ENCODE assay signal across 9 mouse cellular contexts in the genomic region with DNA sequence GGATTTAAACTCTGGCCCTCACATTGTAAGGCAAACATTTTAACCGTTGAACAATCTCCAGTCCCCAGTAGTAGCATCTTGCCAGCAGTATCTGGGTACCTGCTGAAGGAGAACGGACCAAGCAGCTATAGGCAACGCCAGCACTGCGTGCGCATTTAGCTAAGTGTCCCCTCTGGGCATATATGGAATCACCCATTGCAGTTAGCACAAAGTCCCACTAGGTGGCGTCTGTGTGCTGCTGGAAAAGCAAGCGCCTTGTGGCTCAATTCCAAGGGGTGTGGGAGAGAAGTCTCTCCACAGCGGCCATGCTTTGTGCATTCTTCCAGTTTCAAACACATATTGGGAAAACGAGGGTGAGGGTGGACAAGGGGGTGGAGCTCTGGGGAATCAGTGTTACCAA. TPM values are rescaled to one million over a fixed set of nuclear protein-coding genes. Genes with fewer than 3 reads are reported as not detected.
DNase-seq lines count a peak whose midpoint lies in the region; ATAC-seq and TF ChIP-seq lines count a peak whose summit lies in the region.
"Had no signal": no experiment of that assay in that cellular context is flagged by ENCODE, and none has a peak within 500 bp of the region (broad histone marks: within the 10 kb centered on the region; RNA-seq: fewer than 3 reads in every experiment).

No protein-coding gene starts in this region.

- peak overlapping the region; percentile 9; the same call in 1 of the 2 replicates for H3K4me2 ChIP-seq in embryonic facial prominence, embryonic 15.5 days (replicated peaks)
- H3K4me2 ChIP-seq in heart, embryonic 13.5 days = peak overlapping the region; percentile 24; the same call in 1 of the 2 replicates
- no peak overlapping the region for H3K4me2 ChIP-seq in lung, embryonic 14.5 days
- H3K4me2 ChIP-seq: limb, embryonic 15.5 days had no signal

- TF ChIP-seq CTCF in ES-Bruce4 (IDR thresholded peaks at IDR 0.05; ENCODE audit: low read depth, low read length) = peak; percentile 87
- TF ChIP-seq CTCF in bone marrow, adult 2 months (IDR thresholded peaks at IDR 0.05; ENCODE audit: control insufficient read depth, insufficient read depth, low read length) = peak; percentile 63
- peak; percentile 96 for TF ChIP-seq CTCF in lung, embryonic 14.5 days (IDR thresholded peaks at IDR 0.05; ENCODE audit: low read depth)

- no peak overlapping the region for H3K9ac ChIP-seq in ES-Bruce4 (ENCODE audit: low read depth, poor library complexity, severe bottlenecking)
- H3K9ac ChIP-seq in embryonic facial prominence, embryonic 15.5 days = no peak overlapping the region
- no peak overlapping the region for H3K9ac ChIP-seq in heart, embryonic 13.5 days
- H3K9ac ChIP-seq in lung, embryonic 14.5 days = no peak overlapping the region
- H3K9ac ChIP-seq: limb, embryonic 15.5 days had no signal

- H3K36me3 ChIP-seq in ES-Bruce4 (ENCODE audit: control insufficient read depth, insufficient read depth, low read length, poor library complexity, severe bottlenecking) = no peaks in the 10 kb centered on the region
- no peaks in the 10 kb centered on the region for H3K36me3 ChIP-seq in embryonic facial prominence, embryonic 15.5 days
- H3K36me3 ChIP-seq in heart, embryonic 13.5 days = no peaks in the 10 kb centered on the region
- H3K36me3 ChIP-seq in lung, embryonic 14.5 days (ENCODE audit: insufficient read depth) = no peaks in the 10 kb centered on the region
- H3K36me3 ChIP-seq: limb, embryonic 15.5 days had no signal

- TF ChIP-seq POLR2A in ES-Bruce4 (IDR thresholded peaks at IDR 0.05; ENCODE audit: insufficient read depth, low read length) = no peak
- no peak for TF ChIP-seq POLR2A in bone marrow, adult 2 months (IDR thresholded peaks at IDR 0.05; ENCODE audit: borderline replicate concordance, control insufficient read depth, low read depth, low read length)

- no peak for TF ChIP-seq EP300 in ES-Bruce4 (IDR thresholded peaks at IDR 0.05; ENCODE audit: insufficient read depth, low read depth, low read length)

- H3K9me3 ChIP-seq in ES-Bruce4 (replicated peaks; ENCODE audit: control insufficient read depth, insufficient read depth, low read length, poor library complexity, severe bottlenecking) = no peaks in the 10 kb centered on the region
- no peaks in the 10 kb centered on the region for H3K9me3 ChIP-seq in embryonic facial prominence, embryonic 15.5 days (replicated peaks)
- no peaks in the 10 kb centered on the region for H3K9me3 ChIP-seq in heart, embryonic 13.5 days
- no peaks in the 10 kb centered on the region for H3K9me3 ChIP-seq in lung, embryonic 14.5 days (ENCODE audit: low read depth, low read length)
- H3K9me3 ChIP-seq: limb, embryonic 15.5 days had no signal

- H3K27ac ChIP-seq in ES-Bruce4 (ENCODE audit: insufficient read depth, low read length) = no peak overlapping the region
- H3K27ac ChIP-seq in bone marrow, adult 2 months (ENCODE audit: control insufficient read depth, insufficient read depth, low read depth, low read length, poor library complexity) = no peak overlapping the region
- no peak overlapping the region for H3K27ac ChIP-seq in embryonic facial prominence, embryonic 15.5 days (replicated peaks)
- no peak overlapping the region for H3K27ac ChIP-seq in heart, embryonic 13.5 days (replicated peaks)
- no peak overlapping the region for H3K27ac ChIP-seq in lung, embryonic 14.5 days (ENCODE audit: low read depth)
- H3K27ac ChIP-seq: limb, embryonic 15.5 days had no signal

- H3K27me3 ChIP-seq in ES-Bruce4 (ENCODE audit: control insufficient read depth, insufficient read depth, low read length, poor library complexity, severe bottlenecking) = no peaks in the 10 kb centered on the region
- H3K27me3 ChIP-seq in embryonic facial prominence, embryonic 15.5 days = peaks cover 22% of the 10 kb centered on the region
- peaks cover 51% of the 10 kb centered on the region for H3K27me3 ChIP-seq in heart, embryonic 13.5 days (replicated peaks)
- peaks cover 19% of the 10 kb centered on the region for H3K27me3 ChIP-seq in lung, embryonic 14.5 days (ENCODE audit: insufficient read depth, low read length)

- ATAC-seq in embryonic facial prominence, embryonic 15.5 days (ENCODE audit: insufficient number of reproducible peaks, low FRiP score, low TSS enrichment, low read depth) = no peak
- no peak for ATAC-seq in heart, embryonic 13.5 days (ENCODE audit: extremely low read depth, insufficient number of reproducible peaks, low FRiP score, low TSS enrichment)
- ATAC-seq in lung, embryonic 14.5 days (ENCODE audit: insufficient read depth) = peak; percentile 39; the same call in 1 of the 2 replicates

- WGBS in bone marrow, adult 2 months = 2% methylated on average over 9 of the region's 9 CpGs
- WGBS in embryonic facial prominence, embryonic 15.5 days = under 1% methylated on average over 9 of the region's 9 CpGs
- 4% methylated on average over 9 of the region's 9 CpGs for WGBS in heart, embryonic 13.5 days
- 4% methylated on average over 9 of the region's 9 CpGs for WGBS in lung, embryonic 14.5 days

- H3K4me1 ChIP-seq in ES-Bruce4 (ENCODE audit: control insufficient read depth, insufficient read depth, low read length) = no peaks in the 10 kb centered on the region
- H3K4me1 ChIP-seq in bone marrow, adult 2 months (ENCODE audit: control insufficient read depth, insufficient read depth, low read length) = no peaks in the 10 kb centered on the region; the same call in 1 of the 2 replicates
- H3K4me1 ChIP-seq in embryonic facial prominence, embryonic 15.5 days = peaks cover 28% of the 10 kb centered on the region
- peaks cover 32% of the 10 kb centered on the region for H3K4me1 ChIP-seq in heart, embryonic 13.5 days
- peaks cover 13% of the 10 kb centered on the region for H3K4me1 ChIP-seq in lung, embryonic 14.5 days (ENCODE audit: insufficient read depth)

- DNase-seq in kidney, postnatal 25 days = peak; percentile 87 to 93
- peak; percentile 99 for DNase-seq in lung, embryonic 14.5 days
- DNase-seq in ovary, postnatal 36 days (ENCODE audit: low spot score) = peak; percentile 78
- DNase-seq in thymus, postnatal 14 days = peak; percentile 77

- H3K4me3 ChIP-seq in ES-Bruce4 (ENCODE audit: low read depth, low read length) = no peak overlapping the region
- H3K4me3 ChIP-seq in bone marrow, adult 2 months (replicated peaks; ENCODE audit: control insufficient read depth, low read depth, low read length) = no peak overlapping the region
- no peak overlapping the region for H3K4me3 ChIP-seq in embryonic facial prominence, embryonic 15.5 days (replicated peaks)
- H3K4me3 ChIP-seq in heart, embryonic 13.5 days = no peak overlapping the region
- H3K4me3 ChIP-seq in lung, embryonic 14.5 days (ENCODE audit: low read depth, low read length) = no peak overlapping the region
- H3K4me3 ChIP-seq: limb, embryonic 15.5 days had no signal

RNA-seq across cellular contexts. Expression of a gene that starts 12.7 kb away (rescaled TPM):
- 5.6 and 7.3 TPM in 2 replicates for polyA plus RNA-seq in ES-Bruce4 (2011; ENCODE audit: insufficient read depth, insufficient read length, low read depth, missing spikeins)
- 6.3 and 10.1 TPM in 2 replicates for polyA plus RNA-seq in bone marrow, adult 2 months (2011; ENCODE audit: insufficient read depth, insufficient read length, low replicate concordance, missing spikeins)
- polyA plus RNA-seq in embryonic facial prominence, embryonic 15.5 days (2015; fragmentation: Nextera tagmentation; extraction: Ambion mirVana) = 17.9 and 18.8 TPM in 2 replicates
- 14.6 and 15.1 TPM in 2 replicates for polyA plus RNA-seq in heart, embryonic 13.5 days (2015; fragmentation: Nextera tagmentation; extraction: Ambion mirVana)
- polyA plus RNA-seq in lung, embryonic 14.5 days (2014; fragmentation: Nextera tagmentation; extraction: Ambion mirVana) = 21.3 and 22.7 TPM in 2 replicates

RNA-seq across cellular contexts. Expression of a gene that starts 14.8 kb away (rescaled TPM):
- 0.52 and 0.58 TPM in 2 replicates for polyA plus RNA-seq in ES-Bruce4 (2011; ENCODE audit: insufficient read depth, insufficient read length, low read depth, missing spikeins)
- polyA plus RNA-seq in bone marrow, adult 2 months (2011; ENCODE audit: insufficient read depth, insufficient read length, low replicate concordance, missing spikeins) = 0.56 TPM in 1 of 2 replicates, not detected in the other
- polyA plus RNA-seq in embryonic facial prominence, embryonic 15.5 days (2015; fragmentation: Nextera tagmentation; extraction: Ambion mirVana) = 0.60 and 1.9 TPM in 2 replicates
- polyA plus RNA-seq in heart, embryonic 13.5 days (2015; fragmentation: Nextera tagmentation; extraction: Ambion mirVana) = 2.5 and 3.3 TPM in 2 replicates
- not detected in 2 replicates for polyA plus RNA-seq in lung, embryonic 14.5 days (2014; fragmentation: Nextera tagmentation; extraction: Ambion mirVana)
- polyA plus RNA-seq: limb, embryonic 15.5 days had no signal

RNA-seq across cellular contexts. Expression of a gene that starts 21.8 kb away (rescaled TPM):
- 41.6 and 43.7 TPM in 2 replicates for polyA plus RNA-seq in ES-Bruce4 (2011; ENCODE audit: insufficient read depth, insufficient read length, low read depth, missing spikeins)
- 1.3 and 8.9 TPM in 2 replicates for polyA plus RNA-seq in bone marrow, adult 2 months (2011; ENCODE audit: insufficient read depth, insufficient read length, low replicate concordance, missing spikeins)
- polyA plus RNA-seq in embryonic facial prominence, embryonic 15.5 days (2015; fragmentation: Nextera tagmentation; extraction: Ambion mirVana) = 30.5 and 36.9 TPM in 2 replicates
- 18.3 and 20.2 TPM in 2 replicates for polyA plus RNA-seq in heart, embryonic 13.5 days (2015; fragmentation: Nextera tagmentation; extraction: Ambion mirVana)
- 21.9 and 23.2 TPM in 2 replicates for polyA plus RNA-seq in lung, embryonic 14.5 days (2014; fragmentation: Nextera tagmentation; extraction: Ambion mirVana)

RNA-seq across cellular contexts. Expression of a gene that starts 26.2 kb away (rescaled TPM):
- polyA plus RNA-seq in ES-Bruce4 (2011; ENCODE audit: insufficient read depth, insufficient read length, low read depth, missing spikeins) = 4.2 and 6.3 TPM in 2 replicates
- polyA plus RNA-seq in bone marrow, adult 2 months (2011; ENCODE audit: insufficient read depth, insufficient read length, low replicate concordance, missing spikeins) = 0.45 and 0.70 TPM in 2 replicates
- polyA plus RNA-seq in embryonic facial prominence, embryonic 15.5 days (2015; fragmentation: Nextera tagmentation; extraction: Ambion mirVana) = 5.7 and 6.6 TPM in 2 replicates
- 1.9 TPM in 2 replicates for polyA plus RNA-seq in heart, embryonic 13.5 days (2015; fragmentation: Nextera tagmentation; extraction: Ambion mirVana)
- polyA plus RNA-seq in lung, embryonic 14.5 days (2014; fragmentation: Nextera tagmentation; extraction: Ambion mirVana) = 3.4 and 3.7 TPM in 2 replicates

RNA-seq across cellular contexts. Expression of a gene that starts 27.9 kb away (rescaled TPM):
- 25.3 and 29.5 TPM in 2 replicates for polyA plus RNA-seq in ES-Bruce4 (2011; ENCODE audit: insufficient read depth, insufficient read length, low read depth, missing spikeins)
- polyA plus RNA-seq in bone marrow, adult 2 months (2011; ENCODE audit: insufficient read depth, insufficient read length, low replicate concordance, missing spikeins) = 11.7 and 23.3 TPM in 2 replicates
- 84.9 and 92.8 TPM in 2 replicates for polyA plus RNA-seq in embryonic facial prominence, embryonic 15.5 days (2015; fragmentation: Nextera tagmentation; extraction: Ambion mirVana)
- 60.5 and 66.1 TPM in 2 replicates for polyA plus RNA-seq in heart, embryonic 13.5 days (2015; fragmentation: Nextera tagmentation; extraction: Ambion mirVana)
- polyA plus RNA-seq in lung, embryonic 14.5 days (2014; fragmentation: Nextera tagmentation; extraction: Ambion mirVana) = 72.1 and 73.1 TPM in 2 replicates
